Mouse (Mus musculus) megakaryocyte, embryonic 14.5 days (primary cell): ENCODE results near the gene Actg1.

Experiments
- FLI1 ChIP-seq: IDR thresholded peaks from 2 replicates; pipeline ENCODE4 v1.6.1; 2012; ENCODE audit warnings: low read length, inconsistent platforms, mixed read lengths
- GATA1 ChIP-seq: IDR thresholded peaks from 3 replicates; pipeline ENCODE4 v1.6.1; 2012; ENCODE audit warnings: mixed read lengths, low read length, inconsistent platforms, borderline replicate concordance

DNA sequence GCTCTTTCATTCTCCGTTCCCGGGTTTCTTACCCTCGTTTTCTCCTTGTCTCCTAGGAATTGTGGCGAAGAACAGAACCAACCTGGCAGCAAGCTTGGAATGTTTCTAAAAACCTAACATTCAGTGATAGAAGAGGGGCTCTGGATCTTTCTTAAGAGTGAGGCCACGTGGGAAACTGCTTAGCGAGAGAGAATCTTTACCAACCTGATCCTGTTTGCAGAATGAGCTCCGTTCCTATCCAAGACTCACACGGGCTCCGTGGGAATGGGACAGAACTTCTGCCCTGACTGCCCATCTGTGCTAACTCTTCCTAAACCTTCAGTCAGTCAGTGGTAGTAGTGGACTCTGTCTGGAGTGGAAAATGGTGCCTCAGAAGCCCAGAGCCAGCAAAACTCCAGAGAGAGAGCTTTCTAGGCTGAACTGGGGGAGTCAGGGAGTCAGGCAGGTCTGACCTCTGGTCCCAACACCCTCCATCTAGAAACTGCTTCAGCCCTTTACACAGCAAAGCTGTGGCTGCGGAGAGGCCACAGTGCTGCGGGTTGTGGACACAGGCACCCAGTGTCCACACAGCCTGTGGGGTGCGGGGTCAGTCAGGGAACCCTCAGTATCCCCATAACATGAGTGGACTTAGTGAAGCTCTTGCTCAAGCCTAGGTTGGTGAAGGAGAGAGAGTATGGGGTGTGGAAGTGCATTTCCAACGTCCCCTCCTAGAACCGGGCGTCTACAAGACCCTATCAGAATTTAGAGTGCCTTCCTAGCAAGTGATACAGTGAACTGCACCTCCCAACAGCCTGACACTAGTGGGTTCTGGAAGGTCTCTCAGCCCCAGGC, 42.6 kb downstream of the Actg1 start:
- TF ChIP-seq GATA1 = no peak
- TF ChIP-seq FLI1 = no peak
